ENCODE assay signal across 9 mouse cellular contexts in the genomic region with DNA sequence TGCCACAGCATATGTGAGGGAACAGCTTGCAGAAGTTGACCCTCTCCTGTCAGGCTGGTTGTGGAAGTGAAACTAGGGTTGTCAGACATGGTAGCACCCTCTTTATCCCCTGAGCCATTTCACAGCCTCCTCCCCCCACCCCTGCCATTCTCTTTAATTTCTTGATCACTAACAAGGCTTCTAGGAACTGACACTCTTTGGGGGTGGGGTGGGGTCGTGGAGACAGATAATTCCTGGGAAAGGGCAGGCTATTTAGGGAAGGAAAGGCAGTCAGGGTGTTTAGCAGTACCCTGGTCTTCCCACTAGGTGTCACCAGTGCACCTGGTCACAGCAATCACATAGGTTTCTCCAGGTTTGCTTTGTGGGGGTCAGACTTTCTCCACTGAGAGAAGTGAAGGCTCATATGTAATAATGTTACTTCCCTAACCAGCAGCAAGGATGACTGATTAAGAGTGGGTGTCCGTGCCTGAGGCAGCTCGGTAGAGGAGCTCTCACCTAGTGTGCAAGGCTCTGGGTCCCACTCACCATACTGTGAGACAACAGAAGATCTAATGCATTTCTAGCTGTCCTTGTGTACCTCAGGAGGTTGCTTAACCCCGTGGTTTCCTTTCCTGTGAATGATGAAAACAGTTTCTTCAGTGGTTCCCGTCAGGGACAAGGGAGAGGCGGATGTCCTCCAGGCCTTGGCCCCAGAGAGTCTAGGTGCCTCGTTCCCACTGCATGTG. TPM values are rescaled to one million over a fixed set of nuclear protein-coding genes. Genes with fewer than 3 reads are reported as not detected.
DNase-seq lines count a peak whose midpoint lies in the region; ATAC-seq and TF ChIP-seq lines count a peak whose summit lies in the region.
"Had no signal": no experiment of that assay in that cellular context is flagged by ENCODE, and none has a peak within 500 bp of the region (broad histone marks: within the 10 kb centered on the region; RNA-seq: fewer than 3 reads in every experiment).

No protein-coding gene starts in this region.

- peaks cover 20% of the 10 kb centered on the region; the same call in 1 of the 2 replicates for H3K27me3 ChIP-seq in forebrain, embryonic 12.5 days
- H3K27me3 ChIP-seq in hindbrain, embryonic 15.5 days, result peaks cover 5% of the 10 kb centered on the region; the same call in 1 of the 2 replicates
- H3K27me3 ChIP-seq in limb, embryonic 11.5 days (ENCODE audit: control insufficient read depth, insufficient read depth, low read length), result no peaks in the 10 kb centered on the region
- 0 out of 2 replicates have a peak, but pooled peaks cover 4% of the 10 kb centered on the region for H3K27me3 ChIP-seq in midbrain, postnatal 0 days (ENCODE audit: insufficient read depth, low read length)
- no peaks in the 10 kb centered on the region; the same call in 1 of the 2 replicates for H3K27me3 ChIP-seq in stomach, embryonic 16.5 days (ENCODE audit: control insufficient read depth, insufficient read depth, low read length)

- 0 out of 2 replicates have a peak, but pooled peaks have one; percentile 23 for ATAC-seq in forebrain, embryonic 12.5 days (ENCODE audit: low FRiP score)
- ATAC-seq in hindbrain, embryonic 15.5 days (ENCODE audit: low FRiP score, low read depth), result 0 out of 2 replicates have a peak, but pooled peaks have one; percentile 52
- no peak for ATAC-seq in limb, embryonic 11.5 days (ENCODE audit: insufficient number of reproducible peaks, low FRiP score, low TSS enrichment, low read depth)
- no peak for ATAC-seq in midbrain, postnatal 0 days (ENCODE audit: low FRiP score)
- peak; percentile 35; the same call in 1 of the 2 replicates for ATAC-seq in stomach, embryonic 16.5 days (ENCODE audit: insufficient read depth, low FRiP score)

- H3K4me3 ChIP-seq in forebrain, embryonic 12.5 days (replicated peaks), result no peak overlapping the region
- no peak overlapping the region for H3K4me3 ChIP-seq in hindbrain, embryonic 15.5 days
- no peak overlapping the region for H3K4me3 ChIP-seq in limb, embryonic 11.5 days (ENCODE audit: low read depth, low read length)
- H3K4me3 ChIP-seq in midbrain, postnatal 0 days (ENCODE audit: low read depth, low read length), result no peak overlapping the region
- H3K4me3 ChIP-seq in stomach, embryonic 16.5 days (replicated peaks; ENCODE audit: low read length), result no peak overlapping the region
- H3K4me3 ChIP-seq: embryonic facial prominence, embryonic 12.5 days had no signal

- no peak overlapping the region for H3K9ac ChIP-seq in forebrain, embryonic 12.5 days
- H3K9ac ChIP-seq in hindbrain, embryonic 15.5 days, result no peak overlapping the region
- no peak overlapping the region for H3K9ac ChIP-seq in limb, embryonic 11.5 days (ENCODE audit: low read length)
- H3K9ac ChIP-seq in midbrain, postnatal 0 days (replicated peaks; ENCODE audit: low read length, poor library complexity, severe bottlenecking), result no peak overlapping the region
- H3K9ac ChIP-seq in stomach, embryonic 16.5 days (ENCODE audit: low read length), result no peak overlapping the region
- H3K9ac ChIP-seq: embryonic facial prominence, embryonic 12.5 days had no signal

- TF ChIP-seq CTCF in midbrain, postnatal 0 days (IDR thresholded peaks at IDR 0.05), result peak; percentile 92

- H3K9me3 ChIP-seq in forebrain, embryonic 12.5 days, result no peaks in the 10 kb centered on the region
- H3K9me3 ChIP-seq in hindbrain, embryonic 15.5 days, result no peaks in the 10 kb centered on the region
- H3K9me3 ChIP-seq in limb, embryonic 11.5 days (ENCODE audit: control insufficient read depth, low read length), result no peaks in the 10 kb centered on the region
- H3K9me3 ChIP-seq in midbrain, postnatal 0 days (ENCODE audit: low read length), result no peaks in the 10 kb centered on the region
- H3K9me3 ChIP-seq in stomach, embryonic 16.5 days (replicated peaks; ENCODE audit: control insufficient read depth, low read length), result no peaks in the 10 kb centered on the region
- H3K9me3 ChIP-seq: embryonic facial prominence, embryonic 12.5 days had no signal

- H3K4me1 ChIP-seq in forebrain, embryonic 12.5 days, result no peaks in the 10 kb centered on the region
- no peaks in the 10 kb centered on the region for H3K4me1 ChIP-seq in hindbrain, embryonic 15.5 days (replicated peaks)
- no peaks in the 10 kb centered on the region for H3K4me1 ChIP-seq in limb, embryonic 11.5 days (ENCODE audit: control insufficient read depth, insufficient read depth, low read length)
- no peaks in the 10 kb centered on the region for H3K4me1 ChIP-seq in midbrain, postnatal 0 days (ENCODE audit: insufficient read depth, low read length)
- H3K4me1 ChIP-seq in stomach, embryonic 16.5 days (ENCODE audit: control insufficient read depth, insufficient read depth, low read length), result no peaks in the 10 kb centered on the region
- H3K4me1 ChIP-seq: embryonic facial prominence, embryonic 12.5 days had no signal

- no peak overlapping the region for H3K4me2 ChIP-seq in forebrain, embryonic 12.5 days
- no peak overlapping the region for H3K4me2 ChIP-seq in hindbrain, embryonic 15.5 days
- H3K4me2 ChIP-seq in limb, embryonic 11.5 days (ENCODE audit: low read depth, severe bottlenecking), result no peak overlapping the region
- no peak overlapping the region for H3K4me2 ChIP-seq in midbrain, postnatal 0 days (ENCODE audit: low read depth, low read length, poor library complexity, severe bottlenecking)
- no peak overlapping the region for H3K4me2 ChIP-seq in stomach, embryonic 16.5 days (ENCODE audit: low read depth, low read length)
- H3K4me2 ChIP-seq: embryonic facial prominence, embryonic 12.5 days had no signal

- WGBS in forebrain, embryonic 12.5 days, result 45% methylated on average over 7 of the region's 7 CpGs
- 42% methylated on average over 7 of the region's 7 CpGs for WGBS in hindbrain, embryonic 15.5 days
- 47% methylated on average over 7 of the region's 7 CpGs for WGBS in limb, embryonic 11.5 days
- 35% methylated on average over 7 of the region's 7 CpGs for WGBS in midbrain, postnatal 0 days
- WGBS in stomach, embryonic 16.5 days, result 30% methylated on average over 7 of the region's 7 CpGs

- DNase-seq in kidney, adult 8-10 months, result peak; percentile 23 to 53
- DNase-seq in kidney, adult 11 months, result no peak
- peak; percentile 76 for DNase-seq in brain, adult 2 months (ENCODE audit: low read depth, low spot score)
- peak; percentile 73 for DNase-seq in limb, embryonic 11.5 days (ENCODE audit: low spot score)
- peak; percentile 74 for DNase-seq in midbrain, postnatal 0 days (ENCODE audit: low spot score)

- H3K27ac ChIP-seq in forebrain, embryonic 12.5 days, result no peak overlapping the region
- H3K27ac ChIP-seq in hindbrain, embryonic 15.5 days (replicated peaks), result peak overlapping the region; percentile 31; the same call in 1 of the 2 replicates
- H3K27ac ChIP-seq in limb, embryonic 11.5 days (replicated peaks; ENCODE audit: low read depth, low read length), result no peak overlapping the region
- no peak overlapping the region for H3K27ac ChIP-seq in midbrain, postnatal 0 days (ENCODE audit: low read depth, low read length)
- H3K27ac ChIP-seq in stomach, embryonic 16.5 days (ENCODE audit: low read length), result no peak overlapping the region
- H3K27ac ChIP-seq: embryonic facial prominence, embryonic 12.5 days had no signal

- no peaks in the 10 kb centered on the region for H3K36me3 ChIP-seq in forebrain, embryonic 12.5 days (replicated peaks)
- no peaks in the 10 kb centered on the region for H3K36me3 ChIP-seq in hindbrain, embryonic 15.5 days
- H3K36me3 ChIP-seq in limb, embryonic 11.5 days (ENCODE audit: control insufficient read depth, insufficient read depth, low read length), result no peaks in the 10 kb centered on the region
- no peaks in the 10 kb centered on the region for H3K36me3 ChIP-seq in midbrain, postnatal 0 days (ENCODE audit: insufficient read depth, low read length)
- H3K36me3 ChIP-seq in stomach, embryonic 16.5 days (ENCODE audit: control insufficient read depth, insufficient read depth, low read length), result no peaks in the 10 kb centered on the region
- H3K36me3 ChIP-seq: embryonic facial prominence, embryonic 12.5 days had no signal

RNA-seq across cellular contexts. Expression of a gene that starts 12.9 kb away (rescaled TPM):
- 2.6 and 3.2 TPM in 2 replicates for polyA plus RNA-seq in forebrain, embryonic 12.5 days (2016; fragmentation: Nextera tagmentation; extraction: Ambion mirVana)
- polyA plus RNA-seq in hindbrain, embryonic 15.5 days (2015; fragmentation: Nextera tagmentation; extraction: Ambion mirVana), result 0.69 and 1.6 TPM in 2 replicates
- polyA plus RNA-seq in limb, embryonic 11.5 days (2014; fragmentation: Nextera tagmentation; extraction: Ambion mirVana), result 4.8 and 6.3 TPM in 2 replicates
- 0.22 and 0.42 TPM in 2 replicates for total RNA-seq in midbrain, postnatal 0 days (2014; rRNA removed)
- polyA plus RNA-seq in midbrain, postnatal 0 days (2015; fragmentation: Nextera tagmentation; extraction: Ambion mirVana), result 0.65 and 1.1 TPM in 2 replicates
- polyA plus RNA-seq in stomach, embryonic 16.5 days (2015; fragmentation: Nextera tagmentation; extraction: Ambion mirVana), result 7.5 and 11.9 TPM in 2 replicates

RNA-seq across cellular contexts. Expression of a gene that starts 48.0 kb away (rescaled TPM):
- 0.10 and 0.20 TPM in 2 replicates for polyA plus RNA-seq in forebrain, embryonic 12.5 days (2016; fragmentation: Nextera tagmentation; extraction: Ambion mirVana)
- polyA plus RNA-seq in hindbrain, embryonic 15.5 days (2015; fragmentation: Nextera tagmentation; extraction: Ambion mirVana), result 0.21 and 0.34 TPM in 2 replicates
- polyA plus RNA-seq in limb, embryonic 11.5 days (2014; fragmentation: Nextera tagmentation; extraction: Ambion mirVana), result 0.33 and 0.39 TPM in 2 replicates
- 0.11 and 0.14 TPM in 2 replicates for total RNA-seq in midbrain, postnatal 0 days (2014; rRNA removed)
- 0.28 and 0.34 TPM in 2 replicates for polyA plus RNA-seq in midbrain, postnatal 0 days (2015; fragmentation: Nextera tagmentation; extraction: Ambion mirVana)
- 0.42 and 0.90 TPM in 2 replicates for polyA plus RNA-seq in stomach, embryonic 16.5 days (2015; fragmentation: Nextera tagmentation; extraction: Ambion mirVana)

RNA-seq across cellular contexts. Expression of a gene that starts 51.3 kb away (rescaled TPM):
- polyA plus RNA-seq in forebrain, embryonic 12.5 days (2016; fragmentation: Nextera tagmentation; extraction: Ambion mirVana), result not detected in 2 replicates
- 7.6 and 9.0 TPM in 2 replicates for polyA plus RNA-seq in hindbrain, embryonic 15.5 days (2015; fragmentation: Nextera tagmentation; extraction: Ambion mirVana)
- polyA plus RNA-seq in limb, embryonic 11.5 days (2014; fragmentation: Nextera tagmentation; extraction: Ambion mirVana), result 4.6 and 5.1 TPM in 2 replicates
- 0.61 and 3.6 TPM in 2 replicates for total RNA-seq in midbrain, postnatal 0 days (2014; rRNA removed)
- 1.9 and 3.3 TPM in 2 replicates for polyA plus RNA-seq in midbrain, postnatal 0 days (2015; fragmentation: Nextera tagmentation; extraction: Ambion mirVana)
- 0.25 and 0.28 TPM in 2 replicates for polyA plus RNA-seq in stomach, embryonic 16.5 days (2015; fragmentation: Nextera tagmentation; extraction: Ambion mirVana)

Comparison
In these comparisons a context has a peak if more than half of its experiments do, and no peak if none do; other contexts are left out.
1. ATAC-seq: peak in forebrain, embryonic 12.5 days (single experiment), hindbrain, embryonic 15.5 days (single experiment) and stomach, embryonic 16.5 days (single experiment); none in limb, embryonic 11.5 days (single experiment) and midbrain, postnatal 0 days (single experiment).